ENCODE assay signal across 8 mouse cellular contexts in genomic region chr6:70790852-70791761, GRCm38 (mm10). TPM values are rescaled to one million over a fixed set of nuclear protein-coding genes. Genes with fewer than 3 reads are reported as not detected.
DNase-seq lines count a peak whose midpoint lies in the region; ATAC-seq and TF ChIP-seq lines count a peak whose summit lies in the region.

No protein-coding gene starts in this region.

- WGBS in cerebellum, adult 2 months: 7% methylated on average over 18 of the region's 18 CpGs
- WGBS in hindbrain, embryonic 10.5 days: 9% methylated on average over 18 of the region's 18 CpGs
- under 1% methylated on average over 18 of the region's 18 CpGs for WGBS in liver, embryonic 12.5 days (ENCODE audit: insufficient replicate concordance)
- WGBS in neural tube, embryonic 13.5 days: 8% methylated on average over 18 of the region's 18 CpGs

- no peak for DNase-seq in cerebellum, adult 2 months
- no peak for DNase-seq in cerebellum, adult 9-11 months
- peak; percentile 37 for DNase-seq in embryo, embryonic 9.5 days (ENCODE audit: extremely low spot score)
- DNase-seq in hindbrain, embryonic 10.5 days (ENCODE audit: low spot score): peak; percentile 47
- no peak for DNase-seq in urinary bladder, adult 18-20 months (ENCODE audit: low spot score in 2 of 2)

- H3K4me1 ChIP-seq in cerebellum, adult 2 months (ENCODE audit: control insufficient read depth, insufficient read depth, low read length): peaks cover 2% of the 10 kb centered on the region; the same call in 1 of the 2 replicates
- peaks cover 65% of the 10 kb centered on the region for H3K4me1 ChIP-seq in E14TG2a.4 (replicated peaks; ENCODE audit: low read depth, low read length)
- peaks cover 31% of the 10 kb centered on the region for H3K4me1 ChIP-seq in hindbrain, embryonic 10.5 days (replicated peaks)
- peaks cover 76% of the 10 kb centered on the region for H3K4me1 ChIP-seq in liver, embryonic 12.5 days
- H3K4me1 ChIP-seq in neural tube, embryonic 13.5 days (replicated peaks): peaks cover 39% of the 10 kb centered on the region

- peak; percentile 39 for ATAC-seq in liver, embryonic 12.5 days
- ATAC-seq in neural tube, embryonic 13.5 days (ENCODE audit: low read depth): peak; percentile 63

- TF ChIP-seq CTCF in cerebellum, adult 2 months (IDR thresholded peaks at IDR 0.05; ENCODE audit: borderline replicate concordance, insufficient read depth, low read depth, low read length): no peak
- TF ChIP-seq CTCF in E14TG2a.4 (conservative IDR thresholded peaks at IDR 0.05; ENCODE audit: low read length): no peak

- no peak overlapping the region for H3K27ac ChIP-seq in cerebellum, adult 2 months (ENCODE audit: insufficient read depth, low read length)
- H3K27ac ChIP-seq in hindbrain, embryonic 10.5 days: peak overlapping the region; percentile 90
- peak overlapping the region; percentile 94 for H3K27ac ChIP-seq in liver, embryonic 12.5 days
- H3K27ac ChIP-seq in neural tube, embryonic 13.5 days (replicated peaks): peak overlapping the region; percentile 63

- TF ChIP-seq POLR2A in cerebellum, adult 2 months (IDR thresholded peaks at IDR 0.05; ENCODE audit: borderline replicate concordance, insufficient read depth, low read length): no peak

- no peaks in the 10 kb centered on the region for H3K9me3 ChIP-seq in E14TG2a.4 (ENCODE audit: low read length)
- H3K9me3 ChIP-seq in hindbrain, embryonic 10.5 days: no peaks in the 10 kb centered on the region
- no peaks in the 10 kb centered on the region for H3K9me3 ChIP-seq in liver, embryonic 12.5 days (replicated peaks)
- H3K9me3 ChIP-seq in neural tube, embryonic 13.5 days: no peaks in the 10 kb centered on the region

- peak overlapping the region; percentile 80 for H3K4me3 ChIP-seq in cerebellum, adult 2 months (replicated peaks; ENCODE audit: insufficient read depth, low read depth, low read length)
- H3K4me3 ChIP-seq in E14TG2a.4 (replicated peaks; ENCODE audit: low read length): peak overlapping the region; percentile 86
- peak overlapping the region; percentile 75 for H3K4me3 ChIP-seq in hindbrain, embryonic 10.5 days
- H3K4me3 ChIP-seq in liver, embryonic 12.5 days: peak overlapping the region; percentile 79
- peak overlapping the region; percentile 82 for H3K4me3 ChIP-seq in neural tube, embryonic 13.5 days

- H3K27me3 ChIP-seq in cerebellum, adult 2 months (ENCODE audit: control insufficient read depth, insufficient read depth, low read length): no peaks in the 10 kb centered on the region
- no peaks in the 10 kb centered on the region for H3K27me3 ChIP-seq in E14TG2a.4 (ENCODE audit: insufficient read depth, low read length)
- no peaks in the 10 kb centered on the region for H3K27me3 ChIP-seq in hindbrain, embryonic 10.5 days (ENCODE audit: insufficient read depth, poor library complexity, severe bottlenecking)
- H3K27me3 ChIP-seq in liver, embryonic 12.5 days (replicated peaks): no peaks in the 10 kb centered on the region
- H3K27me3 ChIP-seq in neural tube, embryonic 13.5 days: no peaks in the 10 kb centered on the region

- H3K4me2 ChIP-seq in liver, embryonic 12.5 days: peak overlapping the region; percentile 86
- peak overlapping the region; percentile 71 for H3K4me2 ChIP-seq in neural tube, embryonic 13.5 days

- H3K36me3 ChIP-seq in E14TG2a.4 (ENCODE audit: insufficient read depth, low read length): 0 out of 2 replicates have a peak, but pooled peaks cover 11% of the 10 kb centered on the region
- H3K36me3 ChIP-seq in hindbrain, embryonic 10.5 days: peaks cover 6% of the 10 kb centered on the region
- peaks cover 24% of the 10 kb centered on the region for H3K36me3 ChIP-seq in liver, embryonic 12.5 days
- H3K36me3 ChIP-seq in neural tube, embryonic 13.5 days: peaks cover 11% of the 10 kb centered on the region; the same call in 1 of the 2 replicates

- peak overlapping the region; percentile 85 for H3K9ac ChIP-seq in liver, embryonic 12.5 days
- H3K9ac ChIP-seq in neural tube, embryonic 13.5 days: peak overlapping the region; percentile 84

RNA-seq across cellular contexts. Expression of gene Rpia, which starts 0.9 kb away (rescaled TPM):
- 17.7 and 18.4 TPM in 2 replicates for polyA plus RNA-seq in cerebellum, adult 2 months (2012; rRNA removed)
- 1.8 and 2.2 TPM in 2 replicates for polyA plus RNA-seq in hindbrain, embryonic 10.5 days (2016; fragmentation: Nextera tagmentation; extraction: Ambion mirVana)
- polyA plus RNA-seq in liver, embryonic 12.5 days (2016; fragmentation: Nextera tagmentation; extraction: Ambion mirVana): 4.5 and 5.1 TPM in 2 replicates
- polyA plus RNA-seq in neural tube, embryonic 13.5 days (2015; fragmentation: Nextera tagmentation; extraction: Ambion mirVana): 3.2 and 3.6 TPM in 2 replicates

RNA-seq across cellular contexts. Expression of gene Eif2ak3, which starts 53.2 kb away (rescaled TPM):
- 24.0 and 26.7 TPM in 2 replicates for polyA plus RNA-seq in cerebellum, adult 2 months (2012; rRNA removed)
- polyA plus RNA-seq in hindbrain, embryonic 10.5 days (2016; fragmentation: Nextera tagmentation; extraction: Ambion mirVana): 9.4 and 10.4 TPM in 2 replicates
- polyA plus RNA-seq in liver, embryonic 12.5 days (2016; fragmentation: Nextera tagmentation; extraction: Ambion mirVana): 5.2 and 6.2 TPM in 2 replicates
- polyA plus RNA-seq in neural tube, embryonic 13.5 days (2015; fragmentation: Nextera tagmentation; extraction: Ambion mirVana): 14.9 and 17.3 TPM in 2 replicates

Comparison
In these comparisons a context has a peak if more than half of its experiments do, and no peak if none do; other contexts are left out.
1. DNase-seq: peak in embryo, embryonic 9.5 days (single experiment) and hindbrain, embryonic 10.5 days (single experiment); none in cerebellum, adult 2 months (0 of 2), cerebellum, adult 9-11 months (single experiment) and urinary bladder, adult 18-20 months (0 of 2).
2. Peak in every context shown above with its lines, with median percentiles within 50 percentile points of each other: H3K4me3 ChIP-seq.